Mouse (Mus musculus) left cerebral cortex, adult 2 months (tissue): ENCODE results near the gene Hoxa9. TPM values are rescaled to one million over a fixed set of nuclear protein-coding genes. Genes with fewer than 3 reads are reported as not detected.

Experiments
- DNase-seq, 2 experiments: peaks; one replicate each; pipeline ENCODE4 v3.0.0; 2021 to 2022; ENCODE audit warnings: low spot score in 2 of 2, mixed read lengths in 1 of 2; ENCODE audit errors: extremely low spot score in 1 of 2
- H3K27ac ChIP-seq: fragments of 200-600 bp; 2 replicates; pipeline ENCODE4 v1.8.1; 2022
- H3K4me3 ChIP-seq: fragments of 200-600 bp; 2 replicates; pipeline ENCODE4 v1.8.1; 2022
- CTCF ChIP-seq: fragments of 200-600 bp; IDR thresholded peaks from 2 replicates; pipeline ENCODE4 v1.8.1; 2022; ENCODE audit warnings: antibody characterized with exemption, mild to moderate bottlenecking, moderate library complexity
- intact Hi-C: fragments of 180-260 bp; cut with DNase I; formaldehyde crosslinking; loops from one replicate; pipeline ENCODE4 v1.15.1; 2025
- total RNA-seq, 2 experiments: library from RNA; stranded (reverse); gene quantifications; 2 replicates each; pipeline ENCODE4 v1.2.3; 2021

Gene Hoxa9
- total RNA-seq, 2 experiments from 2014 or later: not detected

DNA sequence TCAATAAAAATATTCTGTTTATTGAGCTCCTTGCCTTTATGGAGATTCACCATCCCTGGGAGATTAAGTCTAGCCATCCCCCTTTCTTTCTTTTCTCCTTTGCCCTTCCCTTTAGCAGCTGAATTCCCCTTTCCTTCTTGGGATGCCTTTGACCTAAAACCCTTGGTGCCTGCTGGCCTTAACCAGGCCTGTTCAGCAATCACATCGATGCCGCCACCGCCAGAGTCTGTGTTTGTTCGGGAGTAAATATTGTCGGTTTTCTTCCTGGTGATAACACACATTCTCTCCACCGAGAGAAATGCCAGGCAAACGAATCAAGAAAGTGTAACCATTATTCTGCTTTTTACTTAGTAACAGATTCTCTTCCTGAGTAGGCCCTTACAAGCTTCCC is 7.3 kb upstream of the Hoxa9 start:
- H3K27ac ChIP-seq: no peak overlapping the region
- no peak for TF ChIP-seq CTCF
- H3K4me3 ChIP-seq: no peak overlapping the region
- DNase-seq: no peak
- intact Hi-C loops: no loop called here

DNA sequence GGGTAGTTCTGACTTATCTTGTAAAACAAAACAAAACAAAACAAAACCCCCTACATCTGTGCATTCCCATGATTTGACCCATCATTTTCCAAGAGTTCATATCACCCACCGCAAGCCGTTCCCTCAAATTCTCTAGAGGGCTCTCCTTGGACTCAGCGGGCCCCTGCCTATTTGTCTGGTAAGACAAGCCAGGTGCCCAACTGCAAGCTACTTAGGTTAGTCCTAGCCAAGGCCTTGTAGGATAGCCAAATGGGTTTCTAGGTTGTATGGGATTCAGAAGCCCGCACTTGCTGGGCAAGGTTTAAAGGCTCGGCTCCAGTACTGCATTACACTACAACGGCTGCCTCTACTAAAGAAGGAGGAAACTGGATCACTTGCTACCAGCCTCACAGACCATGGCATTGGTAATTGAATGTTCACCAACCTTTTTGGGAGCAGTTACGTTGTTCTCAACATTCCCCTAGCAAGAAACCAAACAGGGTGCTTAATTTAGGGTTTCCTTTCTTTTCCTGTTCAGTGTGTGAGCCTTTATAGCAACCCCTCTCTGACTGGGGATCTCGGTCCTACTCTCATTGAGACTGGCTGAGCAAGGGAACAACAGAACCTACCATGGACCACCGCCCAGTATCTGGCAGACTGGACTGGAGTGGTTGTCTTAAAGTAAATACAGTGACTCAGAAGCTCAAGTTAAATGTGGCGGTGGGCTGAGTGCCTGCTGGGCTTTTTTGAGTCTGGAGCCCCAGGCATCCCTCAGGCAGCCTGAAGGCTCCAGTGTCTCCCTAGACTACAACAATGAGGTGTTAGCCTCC is 6.7 kb upstream of the Hoxa9 start:
- no peak for TF ChIP-seq CTCF
- no peak for DNase-seq
- intact Hi-C loops: no loop called here
- Histone ChIP-seq H3K4me3 (no peak overlapping the region), H3K27ac (no peak overlapping the region)

DNA sequence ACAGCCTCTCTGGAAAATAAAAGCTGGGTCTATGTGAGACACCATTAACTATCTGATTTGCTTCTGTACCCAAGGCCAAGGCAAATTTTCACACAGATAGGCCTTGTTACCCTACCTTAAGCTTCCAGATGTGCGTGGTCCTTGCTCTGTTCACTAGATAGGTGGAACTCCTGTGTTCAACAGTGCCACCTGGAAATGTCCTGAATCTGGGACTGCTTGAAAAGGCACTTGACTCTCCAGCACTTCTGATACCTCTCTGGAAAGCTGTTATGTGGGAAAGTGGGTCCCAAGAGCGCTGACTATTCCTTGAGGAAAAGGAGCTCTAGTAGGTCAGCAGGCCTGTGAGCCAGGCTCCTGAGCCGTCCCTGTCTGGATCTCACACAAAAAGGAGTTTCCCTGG is 5.9 kb upstream of the Hoxa9 start:
- no peak for DNase-seq
- intact Hi-C loops: no loop called here
- H3K4me3 ChIP-seq: no peak overlapping the region
- no peak for TF ChIP-seq CTCF
- H3K27ac ChIP-seq: no peak overlapping the region

DNA sequence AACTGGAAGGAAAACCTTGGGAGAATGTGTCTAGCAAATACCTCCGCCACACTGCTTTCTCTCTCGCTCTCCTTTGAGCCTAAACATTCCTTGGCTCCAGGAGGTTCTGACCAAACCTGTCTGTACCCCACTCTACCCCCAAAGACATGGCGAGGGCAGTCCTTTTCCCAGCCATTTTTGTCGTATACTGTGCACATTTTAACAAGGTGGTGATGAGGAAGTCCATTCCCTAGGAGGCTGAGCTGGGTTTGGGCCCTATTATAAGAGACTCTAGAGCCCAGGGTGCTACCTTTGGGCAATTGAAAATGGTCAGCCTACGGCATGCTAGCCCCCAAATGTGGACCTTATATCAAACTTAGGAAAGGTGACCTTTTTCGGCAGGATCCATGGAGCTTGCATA is 5.0 kb upstream of the Hoxa9 start:
- TF ChIP-seq CTCF: no peak
- intact Hi-C loops: no loop called here
- Histone ChIP-seq H3K27ac (no peak overlapping the region), H3K4me3 (no peak overlapping the region)
- DNase-seq: no peak

DNA sequence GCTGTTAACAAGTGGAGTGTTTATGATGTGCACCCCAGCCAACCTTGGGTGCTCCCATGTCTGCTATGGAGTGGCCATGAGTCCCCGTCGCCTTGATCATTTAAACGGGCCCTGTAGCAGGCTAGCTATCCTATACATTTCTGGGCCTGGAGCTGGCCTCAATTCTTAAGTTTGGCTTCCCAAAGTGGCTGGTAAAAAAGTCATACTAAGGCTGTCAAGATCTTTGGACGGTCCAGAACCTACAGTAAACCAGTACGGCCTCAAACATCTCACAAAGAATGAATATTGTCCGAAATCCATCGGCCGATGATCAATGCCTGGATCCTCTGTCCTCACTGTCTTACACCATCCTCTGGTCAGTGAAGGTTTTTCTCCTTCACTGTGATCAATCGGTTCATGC is 4.4 kb upstream of the Hoxa9 start:
- Histone ChIP-seq H3K27ac (no peak overlapping the region), H3K4me3 (no peak overlapping the region)
- DNase-seq: no peak
- no peak for TF ChIP-seq CTCF
- intact Hi-C loops: no loop called here

DNA sequence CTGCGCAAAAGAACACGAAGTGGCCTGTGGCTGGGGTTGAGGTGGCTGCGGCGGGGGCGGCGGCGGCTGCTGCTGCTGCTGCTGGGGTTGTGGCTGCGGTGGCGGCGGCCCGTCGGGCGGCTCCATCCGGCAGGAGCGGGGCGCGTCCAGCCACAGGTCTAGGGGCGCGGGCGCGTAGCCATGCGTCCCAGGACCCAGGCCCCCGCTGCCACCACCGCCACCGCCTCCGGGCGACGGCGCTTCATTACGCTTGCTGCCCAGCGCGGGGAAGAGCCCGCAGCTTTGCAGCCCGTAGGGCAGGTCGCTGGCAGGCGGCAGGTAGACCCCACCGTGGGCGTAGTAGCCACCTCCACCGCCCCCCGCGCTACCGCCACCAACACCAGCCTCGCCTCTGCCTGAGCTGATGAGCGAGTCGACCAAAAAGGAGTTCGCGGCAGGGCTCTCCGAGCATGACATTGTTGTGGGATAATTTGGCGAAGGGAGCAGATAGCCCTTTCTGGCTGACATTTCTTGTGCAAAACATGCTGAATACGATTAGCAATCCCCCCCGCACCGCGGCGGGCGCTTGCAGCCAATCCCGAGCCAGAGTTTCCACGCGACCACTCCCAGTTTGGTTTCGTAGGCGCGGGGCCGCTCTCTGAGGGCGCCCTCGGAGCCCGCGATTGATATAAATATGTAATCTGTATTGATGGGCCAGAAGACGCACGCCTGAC is 3.7 kb upstream of the Hoxa9 start:
- DNase-seq: no peak
- intact Hi-C loops: no loop called here
- Histone ChIP-seq H3K27ac (no peak overlapping the region), H3K4me3 (no peak overlapping the region)
- no peak for TF ChIP-seq CTCF

DNA sequence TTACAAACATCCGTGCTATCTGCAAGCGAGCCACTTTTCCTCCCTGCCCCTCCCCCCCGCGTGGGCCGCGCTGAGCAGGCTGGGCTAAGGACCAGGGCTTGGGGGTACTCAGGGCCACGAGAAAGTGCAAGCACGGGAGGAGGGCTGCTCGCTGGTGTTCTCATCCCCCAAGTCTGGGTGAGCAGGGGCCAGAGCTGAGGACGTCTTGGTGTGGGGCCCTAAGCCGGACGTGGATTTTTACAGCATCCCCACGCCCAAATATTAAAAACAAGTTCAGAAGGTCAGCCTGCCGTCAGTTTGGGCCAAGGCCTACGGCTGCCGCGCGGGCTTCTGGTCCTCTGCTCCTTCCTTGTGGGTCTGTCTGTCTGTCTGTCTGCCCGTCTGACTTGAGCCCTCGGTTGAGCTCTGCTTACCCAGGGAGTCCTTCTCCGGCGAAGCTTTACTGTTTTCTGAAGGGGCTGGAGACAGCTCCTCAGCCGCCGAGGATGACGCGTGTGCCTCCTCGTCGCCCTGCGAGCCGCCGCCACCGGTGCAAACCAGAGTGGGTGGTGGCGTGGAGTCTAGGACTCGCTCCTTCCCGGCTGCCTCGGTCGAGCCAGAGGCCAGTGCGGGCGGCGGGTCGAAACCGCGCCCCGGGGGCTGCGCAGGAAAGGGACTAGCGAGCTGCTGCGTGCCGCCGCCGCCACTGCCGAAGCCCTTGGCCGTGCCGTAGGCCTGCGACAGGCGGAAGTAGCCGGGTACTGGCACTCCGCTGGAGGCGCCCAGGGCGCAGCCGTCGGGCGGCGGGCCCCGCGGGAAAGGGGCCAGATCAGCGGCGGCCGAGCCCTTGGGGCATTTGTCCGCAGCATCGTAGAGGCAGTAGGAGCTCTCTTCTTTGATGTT is 2.9 kb upstream of the Hoxa9 start:
- intact Hi-C loops: no loop called here

DNA sequence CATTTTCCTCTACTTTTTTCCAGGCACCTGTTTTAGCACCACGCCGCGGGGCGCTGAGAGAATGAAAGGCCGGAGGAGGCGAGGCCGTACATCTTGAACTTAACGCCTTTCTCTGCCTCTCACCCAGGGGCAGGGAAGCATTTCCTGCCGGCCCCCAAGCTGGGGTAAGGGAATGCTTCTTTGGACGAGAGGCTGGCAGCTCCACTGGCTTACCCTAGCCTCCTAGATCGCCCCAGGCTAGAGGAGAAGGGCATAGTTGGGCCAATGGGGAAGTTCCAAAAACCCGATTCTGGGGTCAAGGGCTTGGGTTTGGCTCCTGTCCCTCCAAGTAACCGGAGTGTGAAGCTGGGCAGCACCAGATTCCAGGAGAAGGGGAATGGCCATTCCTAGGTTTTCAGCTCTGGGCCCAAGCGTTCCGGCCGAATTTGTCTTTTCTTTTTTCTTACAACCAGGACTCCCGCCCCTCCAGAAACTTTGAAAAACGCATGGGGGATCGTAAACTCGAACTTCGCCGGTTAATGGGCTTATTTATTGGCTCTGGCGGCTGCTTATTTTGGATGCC is 2.2 kb upstream of the Hoxa9 start:
- no peak overlapping the region for H3K4me3 ChIP-seq
- no peak for TF ChIP-seq CTCF
- intact Hi-C loops: no loop called here

More for the DNA sequence above, 2.9 kb upstream of the Hoxa9 start:
- no peak for TF ChIP-seq CTCF
- no peak overlapping the region for H3K27ac ChIP-seq
- no peak for DNase-seq
- H3K4me3 ChIP-seq: no peak overlapping the region

DNA sequence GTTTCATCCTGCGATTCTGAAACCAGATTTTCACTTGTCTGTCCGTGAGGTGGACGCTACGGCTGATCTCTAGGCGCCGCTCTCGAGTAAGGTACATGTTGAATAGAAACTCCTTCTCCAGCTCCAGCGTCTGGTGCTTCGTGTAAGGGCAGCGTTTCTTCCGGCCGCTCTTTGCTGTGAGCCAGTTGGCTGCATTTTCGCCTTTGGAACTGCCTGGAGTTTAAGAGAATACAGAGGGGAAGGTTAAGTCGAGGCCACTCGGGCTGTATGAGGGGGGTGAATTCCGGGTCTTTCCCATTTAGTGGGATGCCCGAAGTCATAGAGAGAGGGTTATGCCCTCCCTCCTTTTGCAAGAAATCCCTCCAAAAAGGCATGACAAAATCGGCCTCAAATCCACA is 1.7 kb upstream of the Hoxa9 start:
- no peak for DNase-seq
- no peak overlapping the region for H3K4me3 ChIP-seq
- intact Hi-C loops: no loop called here
- no peak overlapping the region for H3K27ac ChIP-seq
- TF ChIP-seq CTCF: no peak

More for the DNA sequence above, 2.2 kb upstream of the Hoxa9 start:
- no peak overlapping the region for H3K27ac ChIP-seq
- no peak for DNase-seq

DNA sequence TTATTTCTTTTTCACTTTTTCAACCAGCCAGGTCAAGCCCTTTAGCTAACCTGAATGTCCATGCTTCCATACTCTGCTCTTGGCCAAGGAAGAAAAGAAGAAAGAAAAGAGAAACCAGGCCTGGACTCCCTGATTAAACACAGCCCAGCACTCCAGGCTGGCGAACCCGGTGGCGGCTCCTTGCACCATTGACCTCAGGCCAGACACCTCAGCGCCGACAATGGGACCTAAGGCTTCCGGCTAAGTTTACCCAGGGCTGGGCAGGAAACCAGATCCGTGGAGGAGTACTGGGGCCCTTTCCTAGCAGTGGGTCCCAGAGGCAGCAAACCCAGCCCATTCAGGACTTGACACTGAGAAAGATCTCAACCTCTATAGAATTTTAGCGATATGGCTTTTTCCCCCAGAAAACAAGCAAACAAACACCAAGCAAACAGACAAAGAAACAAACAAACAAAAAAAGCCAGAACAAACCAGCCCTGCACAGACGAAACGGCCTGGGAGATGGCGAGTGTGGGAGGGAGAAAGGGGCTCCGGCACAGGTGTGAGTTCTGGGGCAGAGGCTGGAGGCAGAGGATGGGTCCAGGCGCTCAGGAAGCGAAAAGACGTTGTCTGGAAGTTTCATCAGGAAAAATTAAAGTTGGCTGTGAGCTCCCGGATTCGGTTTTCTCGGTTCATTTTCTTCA is 1.1 kb upstream of the Hoxa9 start:
- DNase-seq: no peak
- Histone ChIP-seq H3K27ac (no peak overlapping the region), H3K4me3 (no peak overlapping the region)
- intact Hi-C loops: no loop called here
- no peak for TF ChIP-seq CTCF
